Mouse (Mus musculus) myocyte (in vitro differentiated cells): ENCODE measurements at regions not wholly inside any gene's neighbourhood (a gene's known extent, or its start where the extent isn't known, plus 50 kb on each side); places are given as distances from the start of the nearest gene placed in this dataset.

Experiments
- H3K27me3 ChIP-seq: one replicate; pipeline ENCODE4 v1.6.1; 2011; ENCODE audit not compliant: control insufficient read depth, insufficient read depth, insufficient read length
- H3K36me3 ChIP-seq: one replicate; pipeline ENCODE4 v1.6.1; 2011; ENCODE audit not compliant: control insufficient read depth, insufficient read depth
- H3K4me2 ChIP-seq: one replicate; pipeline ENCODE4 v1.6.1; 2011; ENCODE audit warnings: low read depth, control low read depth
- H3K4me3 ChIP-seq: one replicate; pipeline ENCODE4 v1.5.1; 2011; ENCODE audit warnings: mild to moderate bottlenecking, control low read depth, moderate library complexity
- H3K79me2 ChIP-seq: one replicate; pipeline ENCODE4 v1.6.1; 2011; ENCODE audit not compliant: control insufficient read depth, insufficient read depth
- H3ac ChIP-seq: one replicate; pipeline ENCODE4 v1.6.1; 2011; ENCODE audit not compliant: control insufficient read depth, insufficient read length
- CEBPB ChIP-seq: IDR thresholded peaks from 2 replicates; pipeline ENCODE4 v1.6.1; 2011; ENCODE audit warnings: mild to moderate bottlenecking, moderate library complexity; ENCODE audit not compliant: poor library complexity, insufficient read depth, severe bottlenecking
- E2F4 ChIP-seq: IDR thresholded peaks from one replicate; pipeline ENCODE4 v1.6.1; 2011; ENCODE audit warnings: mild to moderate bottlenecking, control low read depth, moderate library complexity; ENCODE audit not compliant: insufficient read depth
- MAX ChIP-seq: IDR thresholded peaks from one replicate; pipeline ENCODE4 v1.6.1; 2011; ENCODE audit warnings: low read depth, mild to moderate bottlenecking, control low read depth
- MYOD1 ChIP-seq, 3 experiments: IDR thresholded peaks; one replicate each; pipeline ENCODE4 v1.6.1; 2011; ENCODE audit warnings: control low read depth in 2 of 3, low read depth in 2 of 3, mild to moderate bottlenecking in 2 of 3, moderate library complexity in 1 of 3; ENCODE audit not compliant: insufficient read length in 2 of 3, control insufficient read depth in 1 of 3
- MYOG ChIP-seq, 3 experiments: IDR thresholded peaks; one replicate each; pipeline ENCODE4 v1.6.1; 2011; ENCODE audit warnings: control low read depth in 2 of 3, low read depth in 2 of 3, mild to moderate bottlenecking in 2 of 3; ENCODE audit not compliant: insufficient read length in 2 of 3, control insufficient read depth in 1 of 3, insufficient read depth in 1 of 3
- POLR2A ChIP-seq: IDR thresholded peaks from one replicate; pipeline ENCODE4 v1.6.1; 2011; ENCODE audit warnings: low read depth, mild to moderate bottlenecking, control low read depth, moderate library complexity; ENCODE audit not compliant: insufficient read length
- POLR2AphosphoS2 ChIP-seq: IDR thresholded peaks from one replicate; pipeline ENCODE4 v1.6.1; 2011; ENCODE audit warnings: low read depth, control low read depth; ENCODE audit not compliant: insufficient read length
- REST ChIP-seq: IDR thresholded peaks from one replicate; pipeline ENCODE4 v1.6.1; 2011; ENCODE audit warnings: mild to moderate bottlenecking, control low read depth, moderate library complexity; ENCODE audit not compliant: insufficient read depth, insufficient read length
- SRF ChIP-seq: IDR thresholded peaks from one replicate; pipeline ENCODE4 v1.6.1; 2011; ENCODE audit warnings: low read depth; ENCODE audit not compliant: control insufficient read depth, insufficient read length
- TCF12 ChIP-seq: IDR thresholded peaks from one replicate; pipeline ENCODE4 v1.6.1; 2011; ENCODE audit warnings: mild to moderate bottlenecking, control low read depth; ENCODE audit not compliant: poor library complexity, insufficient read depth, severe bottlenecking
- TCF3 ChIP-seq: IDR thresholded peaks from one replicate; pipeline ENCODE4 v1.6.1; 2011; ENCODE audit warnings: low read depth, control low read depth; ENCODE audit not compliant: insufficient read length
- USF1 ChIP-seq: IDR thresholded peaks from one replicate; pipeline ENCODE4 v1.6.1; 2011; ENCODE audit warnings: low read depth, mild to moderate bottlenecking, control low read depth, moderate library complexity

GRCm38 (mm10) chr10:116645631-116646030 lies 64.3 kb upstream of the Cnot2 start:
- Histone ChIP-seq H3K27me3 (no peaks in the 10 kb centered on the region), H3ac (no peak overlapping the region), H3K36me3 (no peaks in the 10 kb centered on the region), H3K4me3 (no peak overlapping the region), H3K4me2 (no peak overlapping the region), H3K79me2 (no peaks in the 10 kb centered on the region)
- no peak for TF ChIP-seq E2F4
- TF ChIP-seq MYOG (IDR thresholded peaks at IDR 0.05; ENCODE audit: control insufficient read depth in 1 of 3, insufficient read depth in 1 of 3, insufficient read length in 2 of 3, low read depth in 2 of 3), result no peak
- TF ChIP-seq CEBPB, result no peak
- no peak for TF ChIP-seq POLR2A
- no peak for TF ChIP-seq USF1
- TF ChIP-seq TCF12, result no peak
- TF ChIP-seq TCF3, result no peak
- no peak for TF ChIP-seq MYOD1 (IDR thresholded peaks at IDR 0.05; ENCODE audit: control insufficient read depth in 1 of 3, insufficient read length in 2 of 3, low read depth in 2 of 3)
- TF ChIP-seq SRF, result no peak
- no peak for TF ChIP-seq MAX
- no peak for TF ChIP-seq POLR2AphosphoS2
- no peak for TF ChIP-seq REST

- TF ChIP-seq MAX (no peak), CEBPB (no peak), REST (no peak), TCF12 (no peak), SRF (no peak), USF1 (no peak), POLR2A (no peak), MYOD1 (IDR thresholded peaks at IDR 0.05; ENCODE audit: control insufficient read depth in 1 of 3, insufficient read length in 2 of 3, low read depth in 2 of 3) (no peak), MYOG (IDR thresholded peaks at IDR 0.05; ENCODE audit: control insufficient read depth in 1 of 3, insufficient read depth in 1 of 3, insufficient read length in 2 of 3, low read depth in 2 of 3) (no peak), E2F4 (no peak), POLR2AphosphoS2 (no peak), TCF3 (no peak)
- no peaks in the 10 kb centered on the region for H3K36me3 ChIP-seq
- H3K79me2 ChIP-seq, result no peaks in the 10 kb centered on the region
- no peaks in the 10 kb centered on the region for H3K27me3 ChIP-seq
- no peak overlapping the region for H3K4me2 ChIP-seq
- no peak overlapping the region for H3ac ChIP-seq
- no peak overlapping the region for H3K4me3 ChIP-seq
Measured at GRCm38 (mm10) chr10:116645108-116645507, 63.8 kb upstream of the Cnot2 start.
